Mouse (Mus musculus): ENCODE measurements around the gene Gm7247. TPM values are rescaled to one million over a fixed set of nuclear protein-coding genes. Genes with fewer than 3 reads are reported as not detected.

The Gm7247 gene
- total and polyA plus RNA-seq, 2 experiments = not detected

GRCm38 (mm10) chr14:51611210-51611609, 249.7 kb downstream of the Gm7247 start, which contains the start of gene Gm17078:
Gene Gm17078, minus strand, starts transcription at chr14:51611310.
- Histone ChIP-seq H3K27me3 (ENCODE audit: control insufficient read depth, insufficient read depth, low read length) (no peaks in the 10 kb centered on the region), H3K9ac (ENCODE audit: low read depth, low read length) (no peak within 1 kb of the TSS), H3K36me3 (ENCODE audit: control insufficient read depth, insufficient read depth, low read length) (no peaks in the 10 kb centered on the region), H3K4me1 (ENCODE audit: control insufficient read depth, insufficient read depth, low read length) (no peaks in the 10 kb centered on the region), H3K27ac (replicated peaks; ENCODE audit: insufficient read depth, low read depth, low read length) (no peak within 1 kb of the TSS), H3K79me2 (ENCODE audit: control insufficient read depth, insufficient read depth, low read length) (no peaks in the 10 kb centered on the region), H3K4me3 (ENCODE audit: insufficient read depth, low read depth, low read length) (no peak within 1 kb of the TSS)
- no peak for DNase-seq (ENCODE audit: extremely low read depth, low read depth, low spot score)
- TF ChIP-seq CTCF (IDR thresholded peaks at IDR 0.05; ENCODE audit: low read depth, low read length) = no peak
- no peak for TF ChIP-seq POLR2A (IDR thresholded peaks at IDR 0.05; ENCODE audit: extremely low read depth, insufficient read depth, low read length)
- 52% methylated on average over 1 of the region's 1 CpGs for WGBS

Other genes starting within 250 kb of the Gm7247 start
- not detected in 2 replicates for gene Eddm3b, start 247.3 kb upstream of the Gm7247 start, total RNA-seq (2014; rRNA removed)
- gene Eddm3b, start 247.3 kb upstream of the Gm7247 start, polyA plus RNA-seq (2012; rRNA removed) = not detected in 2 replicates
- 1.1 and 1.2 TPM in 2 replicates for gene Rnase6, start 237.8 kb upstream of the Gm7247 start, total RNA-seq (2014; rRNA removed)
- 0.57 and 1.0 TPM in 2 replicates for gene Rnase6, start 237.8 kb upstream of the Gm7247 start, polyA plus RNA-seq (2012; rRNA removed)
- gene Rnase1, start 215.0 kb upstream of the Gm7247 start, total RNA-seq (2014; rRNA removed) = 7.4 and 28.5 TPM in 2 replicates
- gene Rnase1, start 215.0 kb upstream of the Gm7247 start, polyA plus RNA-seq (2012; rRNA removed) = 0.09 TPM in 2 replicates
- gene Rnase2b, start 199.5 kb upstream of the Gm7247 start, total RNA-seq (2014; rRNA removed) = not detected in 2 replicates
- not detected in 2 replicates for gene Rnase2b, start 199.5 kb upstream of the Gm7247 start, polyA plus RNA-seq (2012; rRNA removed)
- gene Ang2, start 162.6 kb upstream of the Gm7247 start, total RNA-seq (2014; rRNA removed) = not detected in 2 replicates
- not detected in 2 replicates for gene Ang2, start 162.6 kb upstream of the Gm7247 start, polyA plus RNA-seq (2012; rRNA removed)
- not detected in 2 replicates for gene Ear14, start 158.4 kb upstream of the Gm7247 start, total RNA-seq (2014; rRNA removed)
- not detected in 2 replicates for gene Ear14, start 158.4 kb upstream of the Gm7247 start, polyA plus RNA-seq (2012; rRNA removed)
- not detected in 2 replicates for gene Rnase2a, start 105.6 kb upstream of the Gm7247 start, total RNA-seq (2014; rRNA removed)
- not detected in 2 replicates for gene Rnase2a, start 105.6 kb upstream of the Gm7247 start, polyA plus RNA-seq (2012; rRNA removed)
- gene Vmn2r88, start 49.1 kb downstream of the Gm7247 start, total RNA-seq (2014; rRNA removed) = not detected in 2 replicates
- gene Vmn2r88, start 49.1 kb downstream of the Gm7247 start, polyA plus RNA-seq (2012; rRNA removed) = not detected in 2 replicates
- not detected in 2 replicates for gene Vmn2r89, start 90.1 kb downstream of the Gm7247 start, total RNA-seq (2014; rRNA removed)
- gene Vmn2r89, start 90.1 kb downstream of the Gm7247 start, polyA plus RNA-seq (2012; rRNA removed) = not detected in 2 replicates
- 0.07 and 0.18 TPM in 2 replicates for gene Gm5622, start 191.0 kb downstream of the Gm7247 start, total RNA-seq (2014; rRNA removed)
- gene Gm5622, start 191.0 kb downstream of the Gm7247 start, polyA plus RNA-seq (2012; rRNA removed) = not detected in 2 replicates
- not detected in 2 replicates for gene Gm17175, start 212.3 kb downstream of the Gm7247 start, total RNA-seq (2014; rRNA removed)
- not detected in 2 replicates for gene Gm17175, start 212.3 kb downstream of the Gm7247 start, polyA plus RNA-seq (2012; rRNA removed)
- gene Gm17174, start 230.4 kb downstream of the Gm7247 start, total RNA-seq (2014; rRNA removed) = not detected in 2 replicates
- not detected in 2 replicates for gene Gm17174, start 230.4 kb downstream of the Gm7247 start, polyA plus RNA-seq (2012; rRNA removed)
- gene Gm17078, start 249.6 kb downstream of the Gm7247 start, total RNA-seq (2014; rRNA removed) = not detected in 2 replicates
- not detected in 2 replicates for gene Gm17078, start 249.6 kb downstream of the Gm7247 start, polyA plus RNA-seq (2012; rRNA removed)

Data from liver, adult 2 months (tissue).